Mouse (Mus musculus): Measurements from ENCODE around the gene Cst6.

- TF ChIP-seq FLI1 (IDR thresholded peaks at IDR 0.05; ENCODE audit: low read length), result no peak; the same call in 1 of the 2 replicates
- TF ChIP-seq GATA1 (IDR thresholded peaks at IDR 0.05; ENCODE audit: borderline replicate concordance, low read length), result no peak
Observed at GRCm38 (mm10) chr19:5367455-5367854, 18.1 kb upstream of the Cst6 start.
